Mouse (Mus musculus) heart, postnatal 0 days (tissue): ENCODE measurements around the gene Ccdc9. TPM values are rescaled to one million over a fixed set of nuclear protein-coding genes. Genes with fewer than 3 reads are reported as not detected.
"Not testable (repeated sequence)": the region's sequence is repeated elsewhere in the genome, so short reads cannot be mapped to it uniquely, and the experiment has no call there.

Experiments
- ATAC-seq: fragments of 200-750 bp; cut with Nextera tagmentation; 2 replicates; pipeline ENCODE4 v1.8.0; 2017; ENCODE audit warnings: low read depth, moderate number of reproducible peaks, moderate library complexity; ENCODE audit not compliant: insufficient read depth
- DNase-seq: peaks from one replicate; pipeline ENCODE4 v3.0.0-alpha.2; 2016; ENCODE audit warnings: low spot score
- H3K27ac ChIP-seq: fragments of 300-500 bp; sonication (generic); 2 replicates; pipeline ENCODE4 v1.5.1; 2014; ENCODE audit warnings: low read depth, mild to moderate bottlenecking
- H3K27me3 ChIP-seq: fragments of 300-500 bp; sonication (generic); 2 replicates; pipeline ENCODE4 v1.6.1; 2014; ENCODE audit warnings: low read length, mixed read lengths; ENCODE audit not compliant: control insufficient read depth, insufficient read depth
- H3K36me3 ChIP-seq: fragments of 300-500 bp; sonication (generic); replicated peaks from 2 replicates; pipeline ENCODE4 v1.6.1; 2014; ENCODE audit warnings: low read length, mixed read lengths; ENCODE audit not compliant: control insufficient read depth, insufficient read depth
- H3K4me1 ChIP-seq: fragments of 300-500 bp; sonication (generic); 2 replicates; pipeline ENCODE4 v1.6.1; 2014; ENCODE audit warnings: antibody characterized with exemption; ENCODE audit not compliant: control insufficient read depth, insufficient read depth
- H3K4me2 ChIP-seq: fragments of 300-500 bp; sonication (generic); 2 replicates; pipeline ENCODE4 v1.6.1; 2014; ENCODE audit warnings: low read depth, mild to moderate bottlenecking, low read length, moderate library complexity
- H3K4me3 ChIP-seq: fragments of 300-500 bp; sonication (generic); 2 replicates; pipeline ENCODE4 v1.5.1; 2014; ENCODE audit warnings: low read depth, low read length
- H3K9ac ChIP-seq: fragments of 300-500 bp; sonication (generic); replicated peaks from 2 replicates; pipeline ENCODE4 v1.6.1; 2014; ENCODE audit warnings: low read depth, low read length, mixed read lengths
- H3K9me3 ChIP-seq: fragments of 300-500 bp; sonication (generic); replicated peaks from 2 replicates; pipeline ENCODE4 v1.6.1; 2016; ENCODE audit warnings: low read length; ENCODE audit not compliant: control insufficient read depth
- CTCF ChIP-seq: IDR thresholded peaks from 2 replicates; pipeline ENCODE4 v1.5.1; 2016; ENCODE audit warnings: antibody characterized with exemption, control low read depth, low read depth
- EP300 ChIP-seq: IDR thresholded peaks from 2 replicates; pipeline ENCODE4 v1.6.1; 2016; ENCODE audit warnings: antibody characterized with exemption, low read depth
- WGBS: fragments of 180-500 bp; shearing (Covaris S2); extraction: QIAGEN DNeasy Blood & Tissue Kit; methylation state at CpG from one replicate; pipeline ENCODE4 v1.1.7; 2014; 5-methylcytosine and 5-hydroxymethylcytosine counted together
- polyA plus RNA-seq: library from polyadenylated mRNA; unstranded; fragments of >200 nt; fragmentation: Nextera tagmentation; extraction: Ambion mirVana; gene quantifications from 2 replicates; pipeline ENCODE4 v1.2.1, GENCODE M21; 2015
- total RNA-seq: library from RNA; depleted of rRNA; stranded (reverse); fragments of >200 nt; gene quantifications from 2 replicates; pipeline ENCODE4 v1.2.3, GENCODE M21; 2014; ENCODE audit warnings: low replicate concordance

Ccdc9 gene
- total and polyA plus RNA-seq, 2 experiments from 2014 or later: 4.7 to 5.7 TPM

- no peaks in the 10 kb centered on the region for H3K27me3 ChIP-seq
- DNase-seq (no peak), ATAC-seq (no peak)
- no peak for TF ChIP-seq EP300
- TF ChIP-seq CTCF: no peak
- H3K4me2 ChIP-seq: peak overlapping the region; percentile 82
- H3K9me3 ChIP-seq: no peaks in the 10 kb centered on the region
- no peaks in the 10 kb centered on the region for H3K36me3 ChIP-seq
- peaks cover 7% of the 10 kb centered on the region; the same call in 1 of the 2 replicates for H3K4me1 ChIP-seq
- H3K9ac ChIP-seq: peak overlapping the region; percentile 38
- H3K27ac ChIP-seq: peak overlapping the region; percentile 99
- under 1% methylated on average over 30 of the region's 31 CpGs for WGBS
- H3K4me3 ChIP-seq: peak overlapping the region; percentile 75
These were observed 24.2 kb upstream of the Ccdc9 start for GRCm38 (mm10) chr7:16310521-16311452.

GRCm38 (mm10) chr7:16310020-16310520 lies 23.5 kb upstream of the Ccdc9 start:
- no peaks in the 10 kb centered on the region for H3K9me3 ChIP-seq
- DNase-seq (no peak), ATAC-seq (peak; percentile 3; the same call in 1 of the 2 replicates)
- H3K4me2 ChIP-seq: peak overlapping the region; percentile 82
- H3K27ac ChIP-seq: peak overlapping the region; percentile 99
- H3K4me3 ChIP-seq: peak overlapping the region; percentile 75
- peaks cover 7% of the 10 kb centered on the region; the same call in 1 of the 2 replicates for H3K4me1 ChIP-seq
- H3K9ac ChIP-seq: peak overlapping the region; percentile 38
- H3K36me3 ChIP-seq: no peaks in the 10 kb centered on the region
- no peaks in the 10 kb centered on the region for H3K27me3 ChIP-seq
- TF ChIP-seq EP300: no peak
- TF ChIP-seq CTCF: peak; percentile 57
- WGBS: 0% methylated on average over 25 of the region's 56 CpGs

GRCm38 (mm10) chr7:16309318-16310019 lies 22.9 kb upstream of the Ccdc9 start:
- TF ChIP-seq CTCF: no peak
- TF ChIP-seq EP300: no peak
- Histone ChIP-seq H3K4me2 (peak overlapping the region; percentile 82), H3K9ac (peak overlapping the region; percentile 38), H3K27me3 (no peaks in the 10 kb centered on the region), H3K4me1 (peaks cover 7% of the 10 kb centered on the region; the same call in 1 of the 2 replicates), H3K27ac (peak overlapping the region; percentile 99), H3K4me3 (peak overlapping the region; percentile 75), H3K9me3 (no peaks in the 10 kb centered on the region), H3K36me3 (no peaks in the 10 kb centered on the region)
- 1% methylated on average over 55 of the region's 61 CpGs for WGBS
- DNase-seq: peak; percentile 50
- ATAC-seq: peak; percentile 27

GRCm38 (mm10) chr7:16308555-16309317 lies 22.1 kb upstream of the Ccdc9 start:
- Histone ChIP-seq H3K27me3 (no peaks in the 10 kb centered on the region), H3K4me3 (peak overlapping the region; percentile 75), H3K27ac (peak overlapping the region; percentile 99), H3K4me2 (peak overlapping the region; percentile 82), H3K9me3 (no peaks in the 10 kb centered on the region), H3K9ac (no peak overlapping the region; the same call in 1 of the 2 replicates), H3K36me3 (no peaks in the 10 kb centered on the region), H3K4me1 (peaks cover 7% of the 10 kb centered on the region; the same call in 1 of the 2 replicates)
- no peak for DNase-seq
- WGBS: 36% methylated on average over 16 of the region's 16 CpGs
- ATAC-seq: no peak
- TF ChIP-seq CTCF (no peak), EP300 (no peak)

- not testable (repeated sequence) for ATAC-seq
These were observed 21.5 kb upstream of the Ccdc9 start, which contains the start of gene Bbc3 for GRCm38 (mm10) chr7:16308093-16308492. TSS of gene Bbc3 (plus strand) at chr7:16308393.

GRCm38 (mm10) chr7:16307141-16307540 lies 20.5 kb upstream of the Ccdc9 start:
- not testable (repeated sequence) for H3K9ac ChIP-seq, H3K27me3 ChIP-seq, H3K4me2 ChIP-seq, H3K36me3 ChIP-seq, ATAC-seq, H3K4me1 ChIP-seq, DNase-seq, H3K27ac ChIP-seq, H3K9me3 ChIP-seq, H3K4me3 ChIP-seq
- 68% methylated on average over 6 of the region's 6 CpGs for WGBS

More at GRCm38 (mm10) chr7:16308093-16308492, 21.5 kb upstream of the Ccdc9 start, which contains the start of gene Bbc3:
- peak within 1 kb of the TSS; percentile 38; the same call in 1 of the 2 replicates for H3K9ac ChIP-seq
- WGBS: 23% methylated on average over 1 of the region's 1 CpGs
- H3K4me3 ChIP-seq: peak within 1 kb of the TSS; percentile 75
- H3K4me1 ChIP-seq, H3K9me3 ChIP-seq, DNase-seq, H3K27me3 ChIP-seq, H3K36me3 ChIP-seq: not testable (repeated sequence)
- peak within 1 kb of the TSS; percentile 82 for H3K4me2 ChIP-seq
- H3K27ac ChIP-seq: peak within 1 kb of the TSS; percentile 99
